Mouse (Mus musculus): ENCODE measurements around the gene Washc4. TPM values are rescaled to one million over a fixed set of nuclear protein-coding genes. Genes with fewer than 3 reads are reported as not detected.

Gene Washc4
- polyA plus RNA-seq, 1 experiment = not detected

GRCm38 (mm10) chr10:83590801-83591200, 47.2 kb downstream of the Washc4 start:
- Histone ChIP-seq H3K27ac (ENCODE audit: insufficient read depth, low read depth, low read length) (no peak overlapping the region), H3K4me3 (ENCODE audit: insufficient read depth, low read depth, low read length) (no peak overlapping the region), H3K4me1 (ENCODE audit: control insufficient read depth, insufficient read depth, low read length) (no peaks in the 10 kb centered on the region; the same call in 1 of the 2 replicates)
- WGBS = 64% methylated on average over 6 of the region's 6 CpGs
- TF ChIP-seq POLR2A (IDR thresholded peaks at IDR 0.05; ENCODE audit: insufficient read depth, low read depth, low read length) (no peak), CTCF (IDR thresholded peaks at IDR 0.05; ENCODE audit: insufficient read depth, low read depth, low read length) (no peak)

DNA sequence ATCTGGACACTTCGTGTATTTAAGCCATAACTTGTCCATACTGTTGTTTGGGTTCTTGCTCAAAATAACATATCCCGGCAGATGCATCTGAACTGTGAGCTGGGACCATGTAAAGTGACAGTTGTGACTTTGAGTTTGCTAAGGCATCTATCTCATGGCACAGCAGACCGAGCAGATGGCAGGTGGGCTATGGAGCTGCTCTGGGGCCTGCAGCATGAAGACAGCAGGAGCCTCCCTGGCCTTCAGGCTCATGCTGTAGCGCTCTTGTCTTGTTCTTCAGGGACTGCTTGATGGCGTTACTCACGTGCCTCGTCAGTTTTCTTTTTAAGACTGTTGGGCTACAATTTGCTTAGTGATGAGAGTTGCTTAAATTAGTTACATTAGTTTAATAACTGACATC, 49.1 kb downstream of the Washc4 start:
- no peak overlapping the region for H3K4me3 ChIP-seq (ENCODE audit: insufficient read depth, low read depth, low read length)
- no peaks in the 10 kb centered on the region; the same call in 1 of the 2 replicates for H3K4me1 ChIP-seq (ENCODE audit: control insufficient read depth, insufficient read depth, low read length)
- TF ChIP-seq CTCF (IDR thresholded peaks at IDR 0.05; ENCODE audit: insufficient read depth, low read depth, low read length) = no peak
- no peak for TF ChIP-seq POLR2A (IDR thresholded peaks at IDR 0.05; ENCODE audit: insufficient read depth, low read depth, low read length)
- 91% methylated on average over 7 of the region's 7 CpGs for WGBS
- H3K27ac ChIP-seq (ENCODE audit: insufficient read depth, low read depth, low read length) = no peak overlapping the region

- no peak overlapping the region for H3K27ac ChIP-seq (ENCODE audit: insufficient read depth, low read depth, low read length)
- H3K4me1 ChIP-seq (ENCODE audit: control insufficient read depth, insufficient read depth, low read length) = no peaks in the 10 kb centered on the region; the same call in 1 of the 2 replicates
- TF ChIP-seq POLR2A (IDR thresholded peaks at IDR 0.05; ENCODE audit: insufficient read depth, low read depth, low read length) (no peak), CTCF (IDR thresholded peaks at IDR 0.05; ENCODE audit: insufficient read depth, low read depth, low read length) (no peak)
- WGBS = 86% methylated on average over 5 of the region's 5 CpGs
- no peak overlapping the region for H3K4me3 ChIP-seq (ENCODE audit: insufficient read depth, low read depth, low read length)
Measured at GRCm38 (mm10) chr10:83594526-83594925, 51.0 kb downstream of the Washc4 start.

DNA sequence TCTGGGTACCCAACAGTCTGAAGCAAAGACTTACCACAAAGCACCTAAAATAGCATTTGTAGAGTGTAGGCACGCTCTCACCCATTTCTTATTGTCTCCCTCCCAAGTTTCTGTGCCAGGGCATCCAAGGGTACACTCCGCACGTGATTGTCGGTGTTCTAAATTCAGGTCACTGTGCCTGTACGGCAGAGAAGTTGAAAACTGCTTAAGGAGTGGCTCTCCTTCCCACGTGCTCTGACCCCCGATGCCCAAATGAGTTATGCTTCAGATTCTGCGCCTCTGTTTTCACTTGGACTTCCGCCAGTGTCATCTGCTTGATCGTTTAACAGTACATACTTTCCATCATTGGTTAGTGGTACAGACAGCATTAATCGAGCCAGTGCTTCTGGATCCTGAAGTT, 57.1 kb downstream of the Washc4 start:
- WGBS = 48% methylated on average over 11 of the region's 11 CpGs
- H3K27ac ChIP-seq (ENCODE audit: insufficient read depth, low read depth, low read length) = no peak overlapping the region
- TF ChIP-seq POLR2A (IDR thresholded peaks at IDR 0.05; ENCODE audit: insufficient read depth, low read depth, low read length) = no peak
- no peak for TF ChIP-seq CTCF (IDR thresholded peaks at IDR 0.05; ENCODE audit: insufficient read depth, low read depth, low read length)
- H3K4me1 ChIP-seq (ENCODE audit: control insufficient read depth, insufficient read depth, low read length) = peaks cover 3% of the 10 kb centered on the region; the same call in 1 of the 2 replicates
- no peak overlapping the region for H3K4me3 ChIP-seq (ENCODE audit: insufficient read depth, low read depth, low read length)

- Histone ChIP-seq H3K4me3 (ENCODE audit: insufficient read depth, low read depth, low read length) (no peak overlapping the region), H3K27ac (ENCODE audit: insufficient read depth, low read depth, low read length) (no peak overlapping the region), H3K4me1 (ENCODE audit: control insufficient read depth, insufficient read depth, low read length) (peaks cover 3% of the 10 kb centered on the region; the same call in 1 of the 2 replicates)
- no peak for TF ChIP-seq CTCF (IDR thresholded peaks at IDR 0.05; ENCODE audit: insufficient read depth, low read depth, low read length)
- TF ChIP-seq POLR2A (IDR thresholded peaks at IDR 0.05; ENCODE audit: insufficient read depth, low read depth, low read length) = no peak
- WGBS = 91% methylated on average over 10 of the region's 10 CpGs
Measured at GRCm38 (mm10) chr10:83603956-83604564, 60.5 kb downstream of the Washc4 start.

- Histone ChIP-seq H3K4me1 (ENCODE audit: control insufficient read depth, insufficient read depth, low read length) (peaks cover under 1% of the 10 kb centered on the region; the same call in 1 of the 2 replicates), H3K4me3 (ENCODE audit: insufficient read depth, low read depth, low read length) (no peak overlapping the region), H3K27ac (ENCODE audit: insufficient read depth, low read depth, low read length) (no peak overlapping the region)
- TF ChIP-seq POLR2A (IDR thresholded peaks at IDR 0.05; ENCODE audit: insufficient read depth, low read depth, low read length) = no peak
- TF ChIP-seq CTCF (IDR thresholded peaks at IDR 0.05; ENCODE audit: insufficient read depth, low read depth, low read length) = no peak
- 61% methylated on average over 8 of the region's 8 CpGs for WGBS
Measured at GRCm38 (mm10) chr10:83605637-83606183, 62.2 kb downstream of the Washc4 start.

DNA sequence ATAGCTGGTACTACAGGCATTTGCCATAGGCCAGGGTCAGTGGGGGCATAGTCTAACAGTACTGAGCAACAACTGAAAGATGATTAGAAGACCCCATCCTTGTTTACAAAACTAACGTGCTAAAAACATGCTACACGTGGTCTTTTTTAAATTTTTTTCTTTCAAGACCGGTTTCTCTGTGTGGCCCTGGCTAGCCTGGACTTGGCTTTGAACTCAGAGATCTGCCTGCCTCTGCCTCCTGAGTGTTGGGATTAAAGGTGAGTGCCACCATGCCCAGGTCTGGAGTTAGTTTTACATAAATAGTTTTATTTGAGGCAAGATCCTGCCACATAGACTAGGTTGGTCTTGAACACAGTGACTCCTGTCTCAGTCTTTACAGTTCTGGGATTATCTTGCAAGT, 63.6 kb downstream of the Washc4 start:
- no peaks in the 10 kb centered on the region for H3K4me1 ChIP-seq (ENCODE audit: control insufficient read depth, insufficient read depth, low read length)
- WGBS = 97% methylated on average over 3 of the region's 3 CpGs
- H3K27ac ChIP-seq (ENCODE audit: insufficient read depth, low read depth, low read length) = no peak overlapping the region
- H3K4me3 ChIP-seq (ENCODE audit: insufficient read depth, low read depth, low read length) = no peak overlapping the region
- TF ChIP-seq CTCF (IDR thresholded peaks at IDR 0.05; ENCODE audit: insufficient read depth, low read depth, low read length) (no peak), POLR2A (IDR thresholded peaks at IDR 0.05; ENCODE audit: insufficient read depth, low read depth, low read length) (no peak)

DNA sequence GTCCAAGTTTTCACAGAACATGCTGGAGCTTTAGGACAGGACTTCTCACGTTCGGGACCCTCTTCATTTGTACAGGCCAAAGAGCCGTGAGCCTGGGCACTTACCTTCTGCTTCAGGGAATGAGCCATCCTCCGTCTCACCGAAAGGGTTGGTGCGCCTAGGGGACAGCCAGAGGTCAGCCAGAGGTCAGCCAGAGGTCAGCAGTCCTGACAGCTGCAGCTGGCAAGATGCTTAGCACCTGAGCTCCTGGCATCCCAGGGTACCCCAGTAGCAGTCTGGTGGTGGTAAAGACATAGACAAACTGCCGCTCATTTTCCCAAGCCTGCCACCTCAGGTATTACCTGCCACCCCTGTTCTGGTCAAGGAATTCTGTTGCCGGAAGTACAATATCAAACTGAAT, 65.0 kb downstream of the Washc4 start:
- no peaks in the 10 kb centered on the region for H3K4me1 ChIP-seq (ENCODE audit: control insufficient read depth, insufficient read depth, low read length)
- TF ChIP-seq POLR2A (IDR thresholded peaks at IDR 0.05; ENCODE audit: insufficient read depth, low read depth, low read length) (no peak), CTCF (IDR thresholded peaks at IDR 0.05; ENCODE audit: insufficient read depth, low read depth, low read length) (no peak)
- WGBS = 90% methylated on average over 8 of the region's 8 CpGs
- H3K27ac ChIP-seq (ENCODE audit: insufficient read depth, low read depth, low read length) = no peak overlapping the region
- H3K4me3 ChIP-seq (ENCODE audit: insufficient read depth, low read depth, low read length) = no peak overlapping the region

- no peak overlapping the region for H3K4me3 ChIP-seq (ENCODE audit: insufficient read depth, low read depth, low read length)
- TF ChIP-seq POLR2A (IDR thresholded peaks at IDR 0.05; ENCODE audit: insufficient read depth, low read depth, low read length) (no peak), CTCF (IDR thresholded peaks at IDR 0.05; ENCODE audit: insufficient read depth, low read depth, low read length) (no peak)
- no peaks in the 10 kb centered on the region for H3K4me1 ChIP-seq (ENCODE audit: control insufficient read depth, insufficient read depth, low read length)
- WGBS = 95% methylated on average over 7 of the region's 7 CpGs
- no peak overlapping the region for H3K27ac ChIP-seq (ENCODE audit: insufficient read depth, low read depth, low read length)
Measured at GRCm38 (mm10) chr10:83610518-83610917, 67.0 kb downstream of the Washc4 start.
